Mouse (Mus musculus): ENCODE measurements around the gene Prkn.

DNA sequence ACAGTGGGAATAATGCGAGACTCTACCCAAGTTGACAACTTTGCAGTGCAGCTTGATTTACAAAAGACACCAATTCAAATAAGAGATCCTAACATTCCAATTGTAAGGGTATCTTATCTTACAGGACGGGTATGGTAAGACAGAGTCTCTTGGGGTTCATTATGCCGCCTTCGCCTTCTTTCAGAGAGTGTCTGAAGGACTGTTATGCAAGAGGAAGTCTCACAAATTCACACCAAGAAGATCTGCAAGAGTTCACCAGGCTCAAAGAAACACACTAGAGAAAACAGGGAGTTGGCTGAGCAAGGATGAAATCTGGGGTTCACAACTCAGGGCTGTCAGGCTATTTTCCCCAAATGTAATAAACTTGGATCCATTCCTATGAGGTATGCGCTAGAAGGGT, 1242.0 kb downstream of the Prkn start:
- TF ChIP-seq CTCF (IDR thresholded peaks at IDR 0.05; ENCODE audit: control insufficient read depth, insufficient read depth, insufficient read length): no peak
- TF ChIP-seq USF1 (IDR thresholded peaks at IDR 0.05; ENCODE audit: low read depth): no peak
- no peak for TF ChIP-seq MAX (IDR thresholded peaks at IDR 0.05)
- TF ChIP-seq FOSL1 (IDR thresholded peaks at IDR 0.05; ENCODE audit: insufficient read depth, low read length, poor library complexity, severe bottlenecking): no peak
